In genomic region chr14:15436586-15436985, GRCm38 (mm10) we compare ENCODE assay signal across 17 mouse cellular contexts. TPM values are rescaled to one million over a fixed set of nuclear protein-coding genes. Genes with fewer than 3 reads are reported as not detected.
A peak's percentile ranks its signal among the peaks of the same experiment; 100 is the strongest.
DNase-seq lines count a peak whose midpoint lies in the region; ATAC-seq and TF ChIP-seq lines count a peak whose summit lies in the region.
"Had no signal": no experiment of that assay in that cellular context is flagged by ENCODE, and none has a peak within 500 bp of the region (broad histone marks: within the 10 kb centered on the region; RNA-seq: fewer than 3 reads in every experiment).

No protein-coding gene starts in this region.

- 26% methylated on average over 4 of the region's 4 CpGs for WGBS in cerebellum, adult 2 months
- 67% methylated on average over 4 of the region's 4 CpGs for WGBS in heart, adult 2 months
- 86% methylated on average over 4 of the region's 4 CpGs for WGBS in heart, embryonic 10.5 days
- 89% methylated on average over 4 of the region's 4 CpGs for WGBS in intestine, embryonic 15.5 days
- whole genome bisulfite sequencing in intestine, embryonic 16.5 days = 92% methylated on average over 4 of the region's 4 CpGs
- 99% methylated on average over 4 of the region's 4 CpGs for WGBS in midbrain, embryonic 16.5 days
- 79% methylated on average over 4 of the region's 4 CpGs for WGBS in liver, postnatal 0 days (ENCODE audit: insufficient replicate concordance)

- no peaks in the 10 kb centered on the region for H3K27me3 ChIP-seq in cerebellum, adult 2 months (ENCODE audit: control insufficient read depth, insufficient read depth, low read length)
- no peaks in the 10 kb centered on the region for H3K27me3 ChIP-seq in heart, adult 2 months (ENCODE audit: control insufficient read depth, insufficient read depth, low read length)
- peaks cover 21% of the 10 kb centered on the region; the same call in 1 of the 2 replicates for H3K27me3 ChIP-seq in heart, embryonic 10.5 days (ENCODE audit: insufficient read depth, poor library complexity, severe bottlenecking)
- H3K27me3 ChIP-seq in intestine, embryonic 15.5 days (replicated peaks) = peaks cover 5% of the 10 kb centered on the region; the same call in 1 of the 2 replicates
- H3K27me3 ChIP-seq in intestine, embryonic 16.5 days (replicated peaks; ENCODE audit: control insufficient read depth, insufficient read depth, low read length) = 0 out of 2 replicates have a peak, but pooled peaks cover 3% of the 10 kb centered on the region
- no peaks in the 10 kb centered on the region for H3K27me3 ChIP-seq in midbrain, embryonic 16.5 days (ENCODE audit: control insufficient read depth, insufficient read depth, low read depth, low read length)
- H3K27me3 ChIP-seq in liver, postnatal 0 days (ENCODE audit: insufficient read depth, low read length) = peaks cover 23% of the 10 kb centered on the region

- ATAC-seq in intestine, embryonic 15.5 days = no peak
- no peak for ATAC-seq in intestine, embryonic 16.5 days
- ATAC-seq in midbrain, embryonic 16.5 days = no peak
- ATAC-seq in liver, postnatal 0 days = no peak
- ATAC-seq: Patski had no signal

- no peak for TF ChIP-seq EP300 in heart, adult 2 months (IDR thresholded peaks at IDR 0.05; ENCODE audit: insufficient read depth, low read depth, low read length)
- TF ChIP-seq EP300 in liver, postnatal 0 days (IDR thresholded peaks at IDR 0.05; ENCODE audit: low read depth) = no peak

- no peak overlapping the region; the same call in 1 of the 2 replicates for H3K9ac ChIP-seq in heart, adult 2 months (ENCODE audit: low read depth, low read length)
- no peak overlapping the region for H3K9ac ChIP-seq in intestine, embryonic 15.5 days
- no peak overlapping the region for H3K9ac ChIP-seq in intestine, embryonic 16.5 days (ENCODE audit: low read depth, low read length)
- peak overlapping the region; percentile 84 for H3K9ac ChIP-seq in midbrain, embryonic 16.5 days (ENCODE audit: low read depth, low read length)
- no peak overlapping the region for H3K9ac ChIP-seq in liver, postnatal 0 days (replicated peaks)
- H3K9ac ChIP-seq: limb, embryonic 12.5 days had no signal

- peaks cover 8% of the 10 kb centered on the region; the same call in 1 of the 2 replicates for H3K4me1 ChIP-seq in cerebellum, adult 2 months (ENCODE audit: control insufficient read depth, insufficient read depth, low read length)
- peaks cover 9% of the 10 kb centered on the region for H3K4me1 ChIP-seq in heart, adult 2 months (ENCODE audit: control insufficient read depth, insufficient read depth, low read length)
- H3K4me1 ChIP-seq in heart, embryonic 10.5 days = peaks cover 23% of the 10 kb centered on the region
- 0 out of 2 replicates have a peak, but pooled peaks cover 5% of the 10 kb centered on the region for H3K4me1 ChIP-seq in intestine, embryonic 15.5 days (replicated peaks)
- H3K4me1 ChIP-seq in intestine, embryonic 16.5 days (ENCODE audit: control insufficient read depth, insufficient read depth, low read length) = peaks cover 14% of the 10 kb centered on the region; the same call in 1 of the 2 replicates
- H3K4me1 ChIP-seq in midbrain, embryonic 16.5 days (ENCODE audit: control insufficient read depth, insufficient read depth, low read length) = peaks cover 5% of the 10 kb centered on the region; the same call in 1 of the 2 replicates
- H3K4me1 ChIP-seq in liver, postnatal 0 days (ENCODE audit: insufficient read depth) = no peaks in the 10 kb centered on the region

- intact Hi-C loops in heart, adult 2 months (cut with DNase I) = loop anchor here (2.0 to 10.0 kb wide), 7 partner anchors 64 to 928 kb away; partner anchors contain the start of gene Top2b

- TF ChIP-seq CTCF in cerebellum, adult 2 months (IDR thresholded peaks at IDR 0.05; ENCODE audit: borderline replicate concordance, insufficient read depth, low read depth, low read length) = no peak
- no peak for TF ChIP-seq CTCF in heart, adult 2 months (IDR thresholded peaks at IDR 0.05)
- no peak for TF ChIP-seq CTCF in liver, postnatal 0 days (IDR thresholded peaks at IDR 0.05; ENCODE audit: low read depth)

- H3K27ac ChIP-seq in cerebellum, adult 2 months (ENCODE audit: insufficient read depth, low read length) = peak overlapping the region; percentile 86
- H3K27ac ChIP-seq in heart, adult 2 months = peak overlapping the region; percentile 81
- no peak overlapping the region for H3K27ac ChIP-seq in heart, embryonic 10.5 days
- no peak overlapping the region for H3K27ac ChIP-seq in intestine, embryonic 15.5 days
- no peak overlapping the region for H3K27ac ChIP-seq in intestine, embryonic 16.5 days (ENCODE audit: low read length)
- peak overlapping the region; percentile 92; the same call in 1 of the 2 replicates for H3K27ac ChIP-seq in midbrain, embryonic 16.5 days (ENCODE audit: low read length)
- no peak overlapping the region for H3K27ac ChIP-seq in liver, postnatal 0 days (ENCODE audit: low read depth)
- H3K27ac ChIP-seq: limb, embryonic 12.5 days had no signal

- DNase-seq in cerebellum, adult 2 months = peak; percentile 39 to 42
- no peak for DNase-seq in cerebellum, postnatal 4 days (ENCODE audit: low spot score in 2 of 2)
- DNase-seq in heart, adult 2 months = no peak
- no peak for DNase-seq in heart, embryonic 10.5 days (ENCODE audit: low spot score)
- no peak for DNase-seq in liver, postnatal 0 days
- DNase-seq: embryo, embryonic 11 days; kidney, adult 11 months; kidney, postnatal 4 days; lung, adult 18-20 months; lung, postnatal 4 days; thymus, postnatal 36 days had no signal

- H3K9me3 ChIP-seq in heart, embryonic 10.5 days = no peaks in the 10 kb centered on the region
- no peaks in the 10 kb centered on the region for H3K9me3 ChIP-seq in intestine, embryonic 15.5 days
- H3K9me3 ChIP-seq in intestine, embryonic 16.5 days (ENCODE audit: control insufficient read depth, low read length) = no peaks in the 10 kb centered on the region
- H3K9me3 ChIP-seq in midbrain, embryonic 16.5 days (replicated peaks; ENCODE audit: control insufficient read depth, low read length, poor library complexity, severe bottlenecking) = no peaks in the 10 kb centered on the region
- no peaks in the 10 kb centered on the region for H3K9me3 ChIP-seq in liver, postnatal 0 days (ENCODE audit: low read length)
- H3K9me3 ChIP-seq: limb, embryonic 12.5 days had no signal

- H3K79me2 ChIP-seq in heart, adult 2 months (replicated peaks; ENCODE audit: control insufficient read depth, insufficient read depth, low read length) = no peaks in the 10 kb centered on the region; the same call in 1 of the 2 replicates

- H3K4me2 ChIP-seq in intestine, embryonic 15.5 days (replicated peaks) = peak overlapping the region; percentile 98
- H3K4me2 ChIP-seq in intestine, embryonic 16.5 days (ENCODE audit: low read depth, low read length) = no peak overlapping the region
- H3K4me2 ChIP-seq in midbrain, embryonic 16.5 days (ENCODE audit: low read length) = peak overlapping the region; percentile 81
- H3K4me2 ChIP-seq in liver, postnatal 0 days (ENCODE audit: low read depth, low read length) = no peak overlapping the region

- H3K4me3 ChIP-seq in cerebellum, adult 2 months (replicated peaks; ENCODE audit: insufficient read depth, low read depth, low read length) = peak overlapping the region; percentile 96
- H3K4me3 ChIP-seq in heart, adult 2 months = peak overlapping the region; percentile 70
- H3K4me3 ChIP-seq in heart, embryonic 10.5 days = no peak overlapping the region
- no peak overlapping the region for H3K4me3 ChIP-seq in intestine, embryonic 15.5 days (replicated peaks)
- no peak overlapping the region for H3K4me3 ChIP-seq in intestine, embryonic 16.5 days (ENCODE audit: low read length)
- peak overlapping the region; percentile 74 for H3K4me3 ChIP-seq in midbrain, embryonic 16.5 days (ENCODE audit: low read depth, low read length)
- H3K4me3 ChIP-seq in liver, postnatal 0 days (ENCODE audit: low read depth, low read length) = no peak overlapping the region

- H3K36me3 ChIP-seq in heart, adult 2 months (ENCODE audit: control insufficient read depth, insufficient read depth, low read length) = peaks cover 12% of the 10 kb centered on the region
- H3K36me3 ChIP-seq in heart, embryonic 10.5 days = no peaks in the 10 kb centered on the region
- no peaks in the 10 kb centered on the region for H3K36me3 ChIP-seq in intestine, embryonic 15.5 days
- no peaks in the 10 kb centered on the region for H3K36me3 ChIP-seq in intestine, embryonic 16.5 days (ENCODE audit: control insufficient read depth, insufficient read depth, low read length)
- H3K36me3 ChIP-seq in midbrain, embryonic 16.5 days (ENCODE audit: control insufficient read depth, insufficient read depth, low read length) = no peaks in the 10 kb centered on the region
- H3K36me3 ChIP-seq in liver, postnatal 0 days (replicated peaks; ENCODE audit: insufficient read depth, low read length) = no peaks in the 10 kb centered on the region
- H3K36me3 ChIP-seq: limb, embryonic 12.5 days had no signal

- TF ChIP-seq POLR2A in cerebellum, adult 2 months (IDR thresholded peaks at IDR 0.05; ENCODE audit: borderline replicate concordance, insufficient read depth, low read length) = no peak
- no peak for TF ChIP-seq POLR2A in heart, adult 2 months (IDR thresholded peaks at IDR 0.05; ENCODE audit: insufficient read depth, low read depth, low read length)

RNA-seq across cellular contexts. Expression of gene Lrrc3b, which starts 2.2 kb away (rescaled TPM):
- polyA plus RNA-seq in cerebellum, adult 2 months (2012; rRNA removed) = 48.5 and 49.4 TPM in 2 replicates
- 10 to 100 TPM; 31.7 to 32.0 TPM for total RNA-seq in heart, adult 2 months (2021)
- 39.8 and 74.0 TPM in 2 replicates for polyA plus RNA-seq in heart, adult 2 months (2012; rRNA removed)
- polyA plus RNA-seq in heart, embryonic 10.5 days (2016; fragmentation: Nextera tagmentation; extraction: Ambion mirVana) = 3.8 and 4.7 TPM in 2 replicates
- 4.3 and 5.6 TPM in 2 replicates for polyA plus RNA-seq in intestine, embryonic 15.5 days (2015; fragmentation: Nextera tagmentation; extraction: Ambion mirVana)
- 2.2 and 3.3 TPM in 2 replicates for polyA plus RNA-seq in intestine, embryonic 16.5 days (2015; fragmentation: Nextera tagmentation; extraction: Ambion mirVana)
- 28.5 and 30.2 TPM in 2 replicates for polyA plus RNA-seq in midbrain, embryonic 16.5 days (2015; fragmentation: Nextera tagmentation; extraction: Ambion mirVana)
- polyA plus RNA-seq in liver, postnatal 0 days (2015; fragmentation: Nextera tagmentation; extraction: Ambion mirVana) = not detected in 2 replicates
- total RNA-seq: monocyte, adult 5-6 weeks had no signal
- polyA plus RNA-seq: Patski had no signal

Comparison
In these comparisons a context has a peak if more than half of its experiments do, and no peak if none do; other contexts are left out.
1. DNase-seq: peak in cerebellum, adult 2 months (2 of 2); none in cerebellum, postnatal 4 days (0 of 2), heart, adult 2 months (0 of 2), heart, embryonic 10.5 days (single experiment) and liver, postnatal 0 days (single experiment).
2. H3K27ac ChIP-seq: peak in cerebellum, adult 2 months (single experiment), heart, adult 2 months (single experiment) and midbrain, embryonic 16.5 days (single experiment); none in heart, embryonic 10.5 days (single experiment), intestine, embryonic 15.5 days (single experiment), intestine, embryonic 16.5 days (single experiment) and liver, postnatal 0 days (single experiment).
3. H3K4me3 ChIP-seq: peak in cerebellum, adult 2 months (single experiment), heart, adult 2 months (single experiment) and midbrain, embryonic 16.5 days (single experiment); none in heart, embryonic 10.5 days (single experiment), intestine, embryonic 15.5 days (single experiment), intestine, embryonic 16.5 days (single experiment) and liver, postnatal 0 days (single experiment).
4. H3K4me2 ChIP-seq: peak in intestine, embryonic 15.5 days (single experiment) and midbrain, embryonic 16.5 days (single experiment); none in intestine, embryonic 16.5 days (single experiment) and liver, postnatal 0 days (single experiment).